Mouse (Mus musculus) neural tube, embryonic 12.5 days (tissue): ENCODE data around the gene Rims4. TPM values are rescaled to one million over a fixed set of nuclear protein-coding genes. Genes with fewer than 3 reads are reported as not detected.

ENCODE experiments used
- ATAC-seq: fragments of 200-750 bp; cut with Nextera tagmentation; 2 replicates; pipeline ENCODE4 v1.8.0; 2017; ENCODE audit warnings: low read depth, mild to moderate bottlenecking, moderate TSS enrichment, moderate library complexity; ENCODE audit not compliant: low FRiP score
- H3K27ac ChIP-seq: fragments of 300-500 bp; sonication (generic); 2 replicates; pipeline ENCODE4 v1.5.1; 2016
- H3K27me3 ChIP-seq: fragments of 300-500 bp; sonication (generic); replicated peaks from 2 replicates; pipeline ENCODE4 v1.6.1; 2016; ENCODE audit warnings: mild to moderate bottlenecking
- H3K36me3 ChIP-seq: fragments of 300-500 bp; sonication (generic); 2 replicates; pipeline ENCODE4 v1.6.1; 2016; ENCODE audit warnings: mild to moderate bottlenecking
- H3K4me1 ChIP-seq: fragments of 300-500 bp; sonication (generic); 2 replicates; pipeline ENCODE4 v1.6.1; 2016
- H3K4me2 ChIP-seq: fragments of 300-500 bp; sonication (generic); replicated peaks from 2 replicates; pipeline ENCODE4 v1.6.1; 2016; ENCODE audit warnings: mild to moderate bottlenecking
- H3K4me3 ChIP-seq: fragments of 300-500 bp; sonication (generic); 2 replicates; pipeline ENCODE4 v1.5.1; 2016
- H3K9ac ChIP-seq: fragments of 300-500 bp; sonication (generic); 2 replicates; pipeline ENCODE4 v1.6.1; 2016; ENCODE audit warnings: mild to moderate bottlenecking
- H3K9me3 ChIP-seq: fragments of 300-500 bp; sonication (generic); 2 replicates; pipeline ENCODE4 v1.6.1; 2016; ENCODE audit warnings: mild to moderate bottlenecking
- WGBS: fragments of 180-500 bp; shearing (Covaris S2); methylation state at CpG from one replicate; pipeline ENCODE4 v1.1.7; 2016; 5-methylcytosine and 5-hydroxymethylcytosine counted together
- polyA plus RNA-seq: library from polyadenylated mRNA; unstranded; fragments of >200 nt; fragmentation: Nextera tagmentation; extraction: Ambion mirVana; gene quantifications from 2 replicates; pipeline ENCODE4 v1.2.1, GENCODE M21; 2016

Rims4 gene
- polyA plus RNA-seq, 1 experiment from 2014 or later: 5.0 TPM

DNA sequence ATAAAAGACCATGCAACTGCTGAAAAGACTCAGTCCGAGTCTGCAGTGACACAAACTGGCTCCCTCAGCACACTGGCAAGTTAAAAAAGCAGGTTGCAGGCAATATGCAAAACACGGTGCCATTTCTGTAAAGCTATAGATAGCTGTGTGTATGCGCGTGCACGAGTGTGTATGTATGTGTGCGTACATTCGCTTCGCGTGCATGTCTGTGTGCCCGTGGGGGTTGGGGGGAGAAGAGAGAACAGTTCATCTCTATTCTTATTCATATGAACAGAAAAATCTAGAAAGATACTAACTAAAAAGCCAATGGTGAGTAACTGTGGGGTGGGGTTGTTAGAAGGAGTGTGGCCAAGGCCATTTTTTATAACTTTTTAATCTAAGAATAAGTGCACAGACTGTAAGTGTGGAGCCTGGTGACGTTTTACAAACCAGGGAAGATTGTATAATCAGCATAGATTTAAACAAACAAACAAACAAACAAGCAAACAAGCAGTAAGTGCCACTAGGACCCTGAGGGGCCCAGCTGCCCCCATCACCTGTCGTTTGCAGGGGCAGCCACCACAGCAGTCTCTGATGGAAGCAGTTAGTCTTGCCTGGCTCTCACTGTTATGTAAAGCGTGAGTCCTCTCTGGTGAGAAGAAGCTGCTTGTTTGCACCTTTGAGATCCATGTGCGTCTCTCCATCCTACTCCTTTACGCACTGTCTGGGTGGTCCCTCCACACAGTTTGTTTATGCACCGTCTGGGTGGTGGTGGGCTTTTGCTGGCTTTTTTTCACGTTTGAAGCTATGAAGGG is 35.4 kb downstream of the Rims4 start:
- no peak for ATAC-seq
- Histone ChIP-seq H3K9me3 (no peaks in the 10 kb centered on the region), H3K9ac (no peak overlapping the region), H3K36me3 (no peaks in the 10 kb centered on the region), H3K4me2 (no peak overlapping the region), H3K4me3 (no peak overlapping the region), H3K4me1 (no peaks in the 10 kb centered on the region), H3K27ac (no peak overlapping the region), H3K27me3 (no peaks in the 10 kb centered on the region)
- 67% methylated on average over 17 of the region's 17 CpGs for WGBS

DNA sequence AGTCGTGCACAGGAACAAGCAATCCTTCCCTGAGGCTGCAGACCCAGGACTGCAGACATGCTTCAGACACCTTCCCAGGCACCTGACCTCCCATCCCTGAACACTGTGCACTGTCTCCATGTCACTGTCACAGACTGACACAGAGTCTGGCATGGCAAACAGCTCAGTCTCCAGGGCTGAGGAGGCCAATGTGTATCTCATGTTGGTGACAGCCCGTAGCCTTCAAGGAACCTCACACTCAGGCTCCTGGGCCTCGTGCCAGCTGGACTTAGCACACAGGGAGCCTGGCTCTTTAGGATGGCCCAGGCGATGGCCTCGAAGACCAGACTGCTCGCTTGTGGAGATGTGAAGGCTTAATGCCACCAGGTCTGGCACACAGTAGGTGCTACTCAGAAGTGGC is 37.6 kb downstream of the Rims4 start:
- no peaks in the 10 kb centered on the region for H3K4me1 ChIP-seq
- H3K9me3 ChIP-seq: no peaks in the 10 kb centered on the region
- no peak overlapping the region for H3K9ac ChIP-seq
- no peak overlapping the region for H3K4me2 ChIP-seq
- no peaks in the 10 kb centered on the region for H3K36me3 ChIP-seq
- H3K27ac ChIP-seq: no peak overlapping the region
- 88% methylated on average over 6 of the region's 6 CpGs for WGBS
- H3K4me3 ChIP-seq: no peak overlapping the region
- no peak for ATAC-seq
- H3K27me3 ChIP-seq: no peaks in the 10 kb centered on the region

DNA sequence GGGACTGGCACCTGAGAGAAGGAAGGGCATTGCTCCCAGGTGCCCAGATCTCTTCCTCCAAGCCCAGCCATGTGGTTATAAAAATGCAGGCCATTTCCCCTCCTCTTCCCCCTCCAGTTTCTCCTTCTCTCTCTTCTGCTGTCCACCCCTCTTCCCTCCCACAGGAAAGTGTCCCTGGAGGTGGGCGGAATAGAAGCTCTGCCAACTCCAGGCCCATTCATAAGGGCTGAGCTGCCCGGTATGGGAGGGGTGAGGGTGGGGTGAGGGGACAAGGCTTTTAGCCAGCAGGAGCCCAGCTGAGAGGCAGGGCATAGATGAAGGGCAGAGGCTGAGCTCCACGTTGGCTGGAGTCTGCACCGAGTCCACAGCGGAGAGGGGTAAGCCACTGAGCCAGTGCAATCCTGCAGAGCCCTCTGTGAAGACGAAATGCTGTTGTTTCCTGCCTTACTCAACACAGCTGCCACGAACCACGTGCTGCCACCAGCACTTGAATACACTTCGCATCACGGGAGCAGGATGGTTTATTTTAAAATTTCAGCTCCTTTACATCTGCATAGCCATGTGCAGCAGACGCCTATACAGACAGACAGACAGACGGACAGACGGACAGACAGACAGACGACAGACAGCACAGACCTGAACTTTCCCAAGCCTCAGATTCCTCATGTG is 41.5 kb downstream of the Rims4 start:
- 74% methylated on average over 14 of the region's 14 CpGs for WGBS
- Histone ChIP-seq H3K4me3 (no peak overlapping the region), H3K27ac (no peak overlapping the region), H3K27me3 (no peaks in the 10 kb centered on the region), H3K36me3 (no peaks in the 10 kb centered on the region), H3K4me2 (no peak overlapping the region), H3K4me1 (peaks cover 12% of the 10 kb centered on the region), H3K9ac (no peak overlapping the region), H3K9me3 (no peaks in the 10 kb centered on the region)
- ATAC-seq: no peak

DNA sequence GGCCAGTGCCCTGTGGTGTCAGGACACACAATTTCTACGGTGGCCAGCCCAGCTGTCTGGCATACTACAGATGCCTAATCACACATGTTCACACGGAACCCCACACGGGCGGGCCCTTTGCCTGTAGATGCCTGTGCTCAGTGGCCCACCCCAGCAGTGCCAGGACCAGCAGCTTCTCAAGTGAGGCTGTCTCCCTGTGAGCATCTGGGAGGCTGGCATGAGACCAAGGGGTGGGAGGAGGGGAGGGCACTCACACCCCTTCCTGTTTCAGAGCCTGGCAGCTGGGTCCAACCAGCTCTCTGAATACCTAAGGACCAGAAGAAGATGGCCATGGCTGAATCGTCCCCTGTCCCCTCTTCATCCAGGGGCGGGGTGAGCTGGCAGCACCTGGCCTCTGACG is 43.0 kb downstream of the Rims4 start:
- no peak overlapping the region for H3K27ac ChIP-seq
- no peak overlapping the region for H3K4me3 ChIP-seq
- H3K9ac ChIP-seq: no peak overlapping the region
- WGBS: 73% methylated on average over 7 of the region's 7 CpGs
- ATAC-seq: peak; percentile 78
- H3K9me3 ChIP-seq: no peaks in the 10 kb centered on the region
- no peaks in the 10 kb centered on the region for H3K27me3 ChIP-seq
- no peak overlapping the region for H3K4me2 ChIP-seq
- H3K36me3 ChIP-seq: no peaks in the 10 kb centered on the region
- H3K4me1 ChIP-seq: peaks cover 12% of the 10 kb centered on the region

DNA sequence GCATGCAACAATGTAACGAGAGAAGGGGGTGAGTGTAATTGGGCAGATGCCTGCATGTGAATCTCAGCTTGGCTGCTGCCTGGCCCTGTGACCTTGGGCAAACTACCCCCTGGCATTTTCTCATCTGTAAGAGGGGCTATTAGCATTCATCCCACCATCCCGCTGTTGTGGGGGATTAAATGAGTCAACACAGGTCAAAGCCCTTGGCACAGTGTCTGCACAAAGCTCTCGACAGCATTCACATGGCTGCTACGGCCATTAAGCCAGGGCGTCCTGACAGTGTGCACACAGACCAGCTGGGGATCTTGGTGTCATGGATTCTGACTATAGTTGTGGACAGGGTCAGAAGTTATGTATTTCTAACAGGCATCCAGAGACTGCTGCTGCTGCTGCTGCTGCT is 43.6 kb downstream of the Rims4 start:
- ATAC-seq: peak; percentile 54; the same call in 1 of the 2 replicates
- H3K4me2 ChIP-seq: no peak overlapping the region
- no peaks in the 10 kb centered on the region for H3K9me3 ChIP-seq
- H3K9ac ChIP-seq: no peak overlapping the region
- H3K4me1 ChIP-seq: peaks cover 17% of the 10 kb centered on the region
- H3K27me3 ChIP-seq: no peaks in the 10 kb centered on the region
- no peaks in the 10 kb centered on the region for H3K36me3 ChIP-seq
- WGBS: 31% methylated on average over 5 of the region's 5 CpGs
- no peak overlapping the region for H3K27ac ChIP-seq
- H3K4me3 ChIP-seq: no peak overlapping the region

DNA sequence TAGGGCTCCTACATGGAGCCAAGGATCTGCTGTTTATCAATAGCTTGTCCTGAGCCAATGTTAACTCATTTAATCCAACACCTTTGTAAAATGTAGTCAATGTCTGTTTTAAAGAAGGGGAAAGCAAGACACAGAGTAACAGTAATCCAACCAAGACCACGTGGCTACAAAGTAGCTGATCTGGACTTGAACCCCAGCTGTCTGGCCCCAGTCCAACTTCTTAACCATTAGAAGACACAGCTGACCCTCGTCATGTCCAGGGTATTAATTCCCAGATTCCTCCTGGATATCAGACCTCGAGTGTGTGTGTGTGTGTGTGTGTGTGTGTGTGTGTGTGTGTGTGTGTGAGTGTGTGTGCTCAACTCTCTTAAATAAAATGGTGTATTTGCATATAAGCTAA is 46.6 kb downstream of the Rims4 start:
- Histone ChIP-seq H3K4me2 (no peak overlapping the region), H3K27me3 (no peaks in the 10 kb centered on the region), H3K36me3 (no peaks in the 10 kb centered on the region), H3K9me3 (no peaks in the 10 kb centered on the region), H3K27ac (no peak overlapping the region), H3K4me1 (peaks cover 21% of the 10 kb centered on the region), H3K4me3 (no peak overlapping the region), H3K9ac (no peak overlapping the region)
- WGBS: 79% methylated on average over 3 of the region's 3 CpGs
- ATAC-seq: no peak

DNA sequence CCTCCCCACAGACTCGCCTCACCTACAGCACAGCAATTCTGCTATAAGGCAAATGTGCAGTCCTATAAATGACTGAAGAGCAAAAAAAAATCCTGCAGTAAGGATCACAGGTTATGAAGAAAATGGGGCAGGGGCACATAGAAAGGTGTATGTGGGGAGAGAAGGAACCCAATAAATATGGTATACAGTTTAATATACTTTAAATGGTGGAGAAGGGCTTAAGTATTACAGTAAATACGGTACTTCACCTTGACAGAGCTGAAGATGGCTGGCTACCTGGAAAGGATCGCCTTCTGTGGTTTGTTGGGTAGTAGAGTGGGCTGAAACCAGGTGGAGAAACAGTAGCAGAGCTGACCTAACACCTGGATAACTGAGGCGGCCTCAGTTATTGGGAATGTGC is 47.2 kb downstream of the Rims4 start:
- no peak overlapping the region for H3K4me3 ChIP-seq
- peaks cover 21% of the 10 kb centered on the region for H3K4me1 ChIP-seq
- no peaks in the 10 kb centered on the region for H3K27me3 ChIP-seq
- H3K9ac ChIP-seq: no peak overlapping the region
- ATAC-seq: no peak
- H3K36me3 ChIP-seq: no peaks in the 10 kb centered on the region
- no peaks in the 10 kb centered on the region for H3K9me3 ChIP-seq
- 80% methylated on average over 4 of the region's 4 CpGs for WGBS
- no peak overlapping the region for H3K27ac ChIP-seq
- H3K4me2 ChIP-seq: no peak overlapping the region

DNA sequence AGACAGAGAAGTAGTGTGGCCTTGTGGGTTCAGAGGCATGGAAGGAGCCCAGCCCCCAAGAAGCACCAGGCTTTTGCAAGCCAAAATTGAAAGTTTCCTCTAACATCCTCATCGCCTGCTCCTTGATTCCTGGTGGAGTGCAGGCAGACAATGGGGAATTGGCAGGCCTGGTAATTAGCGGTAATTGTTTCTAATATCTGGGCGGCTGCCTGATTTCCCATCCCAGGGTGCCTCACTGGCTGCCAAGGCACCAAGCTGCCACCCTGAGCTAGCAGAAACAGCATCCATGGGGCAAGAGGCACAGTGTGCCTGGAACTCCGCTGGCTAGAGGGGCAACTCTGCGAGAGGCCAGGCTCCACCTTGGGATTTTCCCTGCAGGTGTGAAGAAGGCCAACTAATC is 48.7 kb downstream of the Rims4 start:
- no peak for ATAC-seq
- H3K9ac ChIP-seq: no peak overlapping the region
- H3K4me2 ChIP-seq: no peak overlapping the region
- peaks cover 13% of the 10 kb centered on the region for H3K4me1 ChIP-seq
- H3K9me3 ChIP-seq: no peaks in the 10 kb centered on the region
- no peak overlapping the region for H3K4me3 ChIP-seq
- H3K27ac ChIP-seq: no peak overlapping the region
- 60% methylated on average over 5 of the region's 5 CpGs for WGBS
- H3K27me3 ChIP-seq: no peaks in the 10 kb centered on the region
- no peaks in the 10 kb centered on the region for H3K36me3 ChIP-seq

DNA sequence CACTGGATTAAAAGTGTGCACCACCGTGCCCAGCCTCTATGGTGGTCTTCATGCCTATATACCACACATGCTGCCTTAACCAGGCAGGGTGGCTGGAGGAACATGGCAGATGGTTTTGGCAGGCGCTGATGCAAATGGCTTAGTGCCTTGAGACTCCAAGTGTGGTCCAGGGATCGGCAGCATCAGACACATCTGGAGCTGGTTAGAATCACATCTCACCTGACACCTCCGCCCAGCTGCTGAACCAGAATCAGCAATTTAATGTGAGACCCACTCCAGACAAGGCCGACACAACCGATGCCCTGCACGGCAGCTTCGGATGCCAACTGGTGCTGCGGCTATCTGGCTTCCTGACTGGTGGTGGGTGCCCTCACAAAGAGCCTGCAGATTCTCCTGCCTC is 52.4 kb downstream of the Rims4 start:
- Histone ChIP-seq H3K27ac (no peak overlapping the region), H3K9ac (no peak overlapping the region), H3K4me1 (peaks cover 9% of the 10 kb centered on the region; the same call in 1 of the 2 replicates), H3K4me2 (no peak overlapping the region), H3K36me3 (0 out of 2 replicates have a peak, but pooled peaks cover 2% of the 10 kb centered on the region), H3K4me3 (no peak overlapping the region), H3K27me3 (no peaks in the 10 kb centered on the region), H3K9me3 (no peaks in the 10 kb centered on the region)
- ATAC-seq: no peak
- 92% methylated on average over 9 of the region's 9 CpGs for WGBS

DNA sequence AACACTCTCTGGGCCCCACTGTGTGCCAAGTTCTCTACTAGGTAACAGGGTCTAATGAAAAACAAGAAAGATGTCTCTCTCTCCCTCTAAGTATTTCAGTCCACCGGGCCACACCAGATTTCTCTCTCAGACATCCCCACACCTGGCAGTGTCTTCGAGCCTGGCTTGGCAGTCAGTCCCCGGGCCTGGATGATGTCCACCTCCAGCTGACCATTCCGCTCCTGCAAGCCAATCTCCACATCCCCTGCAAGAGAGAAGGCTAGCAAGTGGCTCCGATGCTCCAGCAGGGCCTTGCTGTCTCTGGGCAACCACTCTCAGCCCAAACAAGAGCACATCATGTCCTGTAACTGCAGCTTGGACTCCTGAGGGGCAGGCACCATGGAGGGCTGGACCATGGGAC is 53.2 kb downstream of the Rims4 start:
- Histone ChIP-seq H3K27me3 (no peaks in the 10 kb centered on the region), H3K9ac (no peak overlapping the region), H3K4me2 (no peak overlapping the region), H3K4me3 (no peak overlapping the region), H3K36me3 (0 out of 2 replicates have a peak, but pooled peaks cover 2% of the 10 kb centered on the region), H3K4me1 (peaks cover 9% of the 10 kb centered on the region; the same call in 1 of the 2 replicates), H3K27ac (no peak overlapping the region), H3K9me3 (no peaks in the 10 kb centered on the region)
- WGBS: 97% methylated on average over 5 of the region's 5 CpGs
- no peak for ATAC-seq

DNA sequence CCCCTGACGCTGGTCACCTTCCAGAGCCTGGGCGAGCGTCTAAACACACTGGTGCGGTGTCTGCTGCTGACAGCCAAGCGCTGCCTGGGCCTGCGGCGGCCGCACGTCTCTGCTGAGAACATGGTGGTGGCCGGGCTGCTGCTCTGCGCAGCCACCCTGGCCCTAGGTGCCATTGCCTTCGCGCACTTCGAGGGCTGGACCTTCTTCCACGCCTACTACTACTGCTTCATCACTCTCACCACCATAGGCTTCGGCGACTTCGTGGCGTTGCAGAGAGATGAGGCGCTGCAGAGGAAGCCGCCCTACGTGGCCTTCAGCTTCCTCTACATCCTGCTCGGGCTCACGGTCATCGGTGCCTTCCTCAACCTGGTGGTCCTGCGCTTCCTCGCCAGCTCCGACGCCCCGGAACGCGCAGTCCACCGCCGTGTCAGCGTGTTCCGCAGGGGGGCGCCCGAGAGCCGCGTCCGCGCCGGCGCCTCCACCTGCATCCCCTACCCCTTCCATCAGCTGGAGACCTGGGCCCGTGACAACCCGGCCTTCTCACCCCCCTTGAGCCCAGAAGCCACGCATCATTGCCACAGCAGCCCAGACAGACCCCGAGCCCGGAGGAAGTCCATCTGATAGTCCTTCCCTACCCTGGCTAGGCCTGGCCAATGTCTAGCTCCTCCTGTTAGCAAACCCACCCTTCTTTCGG is 60.1 kb downstream of the Rims4 start:
- Histone ChIP-seq H3K27ac (no peak overlapping the region), H3K27me3 (peaks cover 55% of the 10 kb centered on the region), H3K36me3 (no peaks in the 10 kb centered on the region), H3K4me1 (no peaks in the 10 kb centered on the region), H3K9ac (no peak overlapping the region), H3K4me2 (peak overlapping the region; percentile 48), H3K9me3 (no peaks in the 10 kb centered on the region), H3K4me3 (peak overlapping the region; percentile 1; the same call in 1 of the 2 replicates)
- ATAC-seq: peak; percentile 53; the same call in 1 of the 2 replicates
- WGBS: 17% methylated on average over 50 of the region's 50 CpGs

DNA sequence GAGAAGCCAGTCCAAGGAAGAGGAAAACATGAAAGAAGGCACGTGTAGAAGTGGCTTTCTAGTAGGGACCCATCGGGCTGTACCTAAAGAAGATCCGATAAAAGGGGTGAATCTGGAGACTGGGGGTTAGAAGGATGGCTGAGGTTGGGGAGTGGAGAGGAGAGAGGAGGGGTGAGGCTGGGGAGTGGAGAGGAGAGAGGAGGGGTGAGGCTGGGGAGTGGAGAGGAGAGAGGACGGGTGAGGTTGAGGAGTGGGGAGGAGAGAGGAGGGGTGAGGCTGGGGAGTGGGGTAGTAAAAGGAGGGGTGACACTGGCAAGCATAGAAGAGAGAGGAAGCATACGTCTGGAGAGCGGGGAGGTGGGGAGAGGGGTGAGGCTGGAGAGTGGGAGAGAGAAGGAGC is 61.2 kb downstream of the Rims4 start:
- 82% methylated on average over 6 of the region's 6 CpGs for WGBS
- no peaks in the 10 kb centered on the region for H3K9me3 ChIP-seq
- H3K36me3 ChIP-seq: no peaks in the 10 kb centered on the region
- H3K4me3 ChIP-seq: no peak overlapping the region
- ATAC-seq: no peak
- H3K4me1 ChIP-seq: no peaks in the 10 kb centered on the region
- H3K27ac ChIP-seq: no peak overlapping the region
- peaks cover 64% of the 10 kb centered on the region for H3K27me3 ChIP-seq
- H3K4me2 ChIP-seq: no peak overlapping the region
- H3K9ac ChIP-seq: no peak overlapping the region
